Mouse (Mus musculus): Measurements from ENCODE around the gene Smcp.

The Smcp gene

GRCm38 (mm10) chr3:92588858-92589257, at the start of gene Smcp:
Smcp (minus strand) TSS chr3:92588997.
- no peak for DNase-seq

DNA sequence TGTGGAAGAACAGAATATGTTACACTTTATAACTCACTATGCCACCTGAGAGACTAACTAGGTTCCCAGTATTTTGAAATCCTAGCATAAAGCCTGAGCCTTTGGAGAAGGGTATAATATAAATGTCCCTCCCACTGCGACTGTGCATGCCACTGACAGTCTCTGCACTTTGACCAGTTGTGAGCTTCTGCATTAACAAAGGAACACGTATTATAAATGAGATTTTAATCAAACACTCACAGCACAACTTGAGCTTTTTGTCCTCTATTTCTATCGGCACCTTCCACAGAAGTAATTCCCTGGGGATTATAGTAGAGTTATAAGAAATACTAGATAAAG, 49.8 kb upstream of the Smcp start:
- no peak for DNase-seq

DNA sequence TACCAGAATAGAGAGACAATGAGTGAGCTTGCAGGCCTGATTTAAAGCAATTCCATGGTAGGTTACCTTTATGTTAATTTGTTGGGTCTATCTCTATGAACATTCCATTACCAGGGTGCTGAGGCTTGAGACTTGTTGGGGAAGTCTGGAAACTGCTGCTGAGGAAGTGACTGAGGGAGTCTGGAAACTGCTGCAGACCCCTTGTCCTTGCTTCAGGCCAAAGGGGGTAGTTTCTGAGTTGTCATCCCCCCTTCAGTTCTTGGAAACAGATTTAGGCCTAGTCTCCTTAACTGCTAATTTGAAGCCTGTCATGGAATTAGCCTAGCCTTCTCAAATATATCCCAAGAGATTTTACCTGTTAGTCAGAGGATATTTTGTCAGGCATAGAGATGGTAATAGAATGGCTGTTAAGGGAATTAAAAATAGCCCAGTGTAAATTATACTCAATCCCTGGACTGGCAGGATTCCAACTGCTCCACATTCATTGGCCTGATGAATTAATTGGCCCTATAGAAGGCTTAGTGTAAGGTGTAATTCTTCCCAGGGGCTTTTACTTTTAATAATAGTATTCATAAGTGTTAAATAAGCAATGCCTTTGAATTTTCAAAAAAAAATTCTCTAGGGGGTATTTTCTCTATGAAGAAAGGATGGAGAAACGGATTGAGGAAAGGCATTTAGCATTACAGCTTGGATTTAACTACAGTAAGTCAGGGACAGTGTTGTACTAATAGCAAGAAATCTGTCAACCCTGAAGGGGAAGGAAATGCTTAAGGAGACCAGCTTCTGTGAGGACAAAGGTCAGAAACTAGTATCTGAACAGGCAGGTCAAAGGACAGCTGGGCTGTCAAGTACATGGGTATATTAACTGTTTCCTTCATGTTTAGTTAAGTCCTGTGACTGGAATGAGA, 49.2 kb upstream of the Smcp start:
- DNase-seq: no peak

DNA sequence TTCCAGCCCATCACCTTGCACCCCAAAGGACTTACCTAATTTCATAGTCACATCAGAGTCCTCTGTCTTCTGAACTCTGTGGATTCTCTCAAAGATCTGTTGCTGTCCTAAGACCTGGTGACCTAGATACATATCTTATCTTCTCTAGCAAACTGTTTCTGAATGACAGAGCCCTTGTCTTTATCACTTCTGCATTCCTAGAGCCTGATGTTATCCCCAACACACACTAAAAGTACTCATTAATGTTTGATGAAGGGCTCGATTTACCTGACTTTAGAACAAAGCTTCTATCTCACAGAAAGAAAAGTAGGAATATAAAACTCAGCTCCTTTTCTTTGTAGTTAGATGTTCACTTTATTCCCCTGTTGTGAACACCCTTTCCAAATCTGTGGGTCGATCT, 32.8 kb upstream of the Smcp start, which contains the start of gene Lce6a:
Gene Lce6a, minus strand, starts transcription at position 101 of the 400 bp plus-strand sequence.
- no peak for DNase-seq

DNA sequence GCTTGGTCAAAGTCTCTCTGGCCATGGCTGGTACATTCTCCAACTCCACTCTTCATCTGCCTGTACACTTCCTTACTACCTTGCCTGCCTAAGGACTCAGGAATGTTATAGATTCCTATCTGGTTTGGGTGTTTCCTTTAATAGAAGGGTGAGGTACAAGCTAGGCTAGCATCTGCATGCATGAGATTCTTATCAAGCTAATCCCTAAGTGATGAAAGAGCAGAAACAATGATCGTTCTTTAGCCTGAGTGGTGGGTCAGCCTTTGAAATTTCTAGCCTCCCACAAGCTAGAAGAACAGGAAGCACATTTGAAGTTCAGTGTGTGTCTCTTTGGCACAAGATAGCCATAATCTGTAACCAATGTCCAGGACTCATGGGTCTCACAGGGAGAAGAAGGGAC, 21.0 kb upstream of the Smcp start:
- no peak for DNase-seq

DNA sequence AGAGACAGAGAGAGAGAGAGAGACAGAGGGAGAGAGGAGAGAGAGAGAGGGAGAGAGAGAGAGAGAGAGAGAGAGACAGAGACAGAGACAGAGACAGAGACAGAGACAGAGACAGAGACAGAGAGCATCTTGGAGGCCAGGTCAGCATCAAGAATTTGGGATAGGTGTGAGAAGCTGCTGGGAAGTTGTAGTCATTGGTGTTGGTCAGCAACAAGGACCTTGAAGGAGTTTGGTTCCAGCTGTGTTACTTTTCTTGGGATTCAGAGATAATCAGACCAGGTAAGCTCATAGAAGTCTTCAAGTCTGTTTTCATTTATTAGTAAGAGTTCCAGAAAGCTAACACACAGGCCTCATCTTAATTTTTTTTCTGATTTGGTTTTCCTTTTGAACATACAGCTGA, 18.6 kb upstream of the Smcp start, which contains the start of gene 2210017I01Rik:
Gene 2210017I01Rik, minus strand, starts transcription at position 101 of the 400 bp plus-strand sequence.
- no peak for DNase-seq

DNA sequence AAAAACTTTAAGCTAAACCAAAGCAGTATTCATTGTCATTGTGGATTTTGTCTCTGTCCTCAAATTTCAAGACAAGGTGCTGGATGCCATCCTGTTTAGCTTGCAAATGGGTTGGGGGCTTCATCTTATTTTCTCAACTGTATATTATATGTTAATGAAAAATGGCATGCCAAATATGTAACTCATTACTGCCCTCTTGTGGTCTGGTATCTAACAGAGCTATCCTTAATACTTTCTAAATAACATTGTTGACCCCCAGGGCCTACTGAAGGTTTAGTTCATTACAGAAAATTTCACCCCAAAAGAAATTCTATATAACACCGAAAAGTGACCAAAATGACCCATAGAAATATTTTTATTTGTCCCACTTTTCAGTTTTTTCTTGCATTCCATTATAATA, 13.4 kb upstream of the Smcp start:
- no peak for DNase-seq

DNA sequence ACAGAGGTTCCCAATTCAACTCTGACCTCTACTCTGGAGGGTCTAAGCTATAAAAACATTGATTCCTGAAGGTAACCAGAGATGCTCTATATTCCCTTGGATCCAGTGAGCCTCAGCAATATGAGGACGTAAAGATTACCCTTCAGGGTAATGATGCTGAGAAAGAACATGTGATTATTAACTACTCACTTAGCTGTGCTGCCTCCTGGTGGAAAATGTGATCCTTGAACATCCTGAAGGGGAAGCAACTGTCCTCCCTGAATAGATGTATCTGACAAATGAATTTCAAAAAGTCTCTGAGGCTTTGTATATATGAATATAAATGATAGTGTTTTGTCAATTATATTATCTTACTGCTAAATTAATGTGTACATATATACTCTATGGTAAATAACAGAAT, 11.7 kb upstream of the Smcp start:
- no peak for DNase-seq

DNA sequence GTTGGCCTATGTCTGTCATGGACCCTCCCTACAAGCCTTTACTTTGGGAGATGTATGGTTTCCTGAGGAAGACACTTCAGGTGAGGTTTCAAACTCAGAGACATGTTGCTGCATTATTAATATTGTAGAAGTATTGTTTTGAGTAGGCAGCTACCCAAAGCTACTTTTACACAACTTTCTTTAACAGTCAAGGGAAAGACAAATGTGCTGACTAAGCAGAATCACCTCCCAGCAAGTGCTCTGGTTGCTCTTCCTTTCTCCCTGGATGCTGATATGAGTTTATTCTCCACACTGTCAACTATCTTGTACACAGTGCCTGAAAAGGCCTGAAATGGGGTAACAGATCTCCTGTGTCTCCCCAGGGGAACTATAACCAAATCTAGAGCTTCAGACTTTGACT, 11.2 kb upstream of the Smcp start:
- no peak for DNase-seq

GRCm38 (mm10) chr3:92598429-92598828, 9.6 kb upstream of the Smcp start:
- no peak for DNase-seq

DNA sequence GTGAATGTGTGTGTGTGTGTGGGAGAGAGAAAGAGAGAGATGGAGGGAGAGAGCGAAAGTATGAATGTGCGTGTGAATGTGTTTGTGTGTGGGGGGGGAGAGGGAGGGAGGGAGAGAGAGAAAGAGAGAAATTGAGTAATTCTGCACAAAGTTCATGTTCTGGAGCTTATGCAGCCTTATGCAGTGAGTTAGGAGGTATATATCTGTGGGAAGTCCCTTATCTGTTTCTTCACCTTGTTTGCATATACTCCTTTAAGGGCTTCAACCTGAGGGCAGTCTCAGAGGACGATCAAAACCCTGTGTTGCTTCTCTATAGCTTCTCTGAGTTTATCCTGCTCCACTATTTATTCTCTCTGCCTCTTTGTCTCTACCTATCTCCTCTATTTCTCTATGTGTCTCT, 1.6 kb downstream of the Smcp start:
- no peak for DNase-seq

DNA sequence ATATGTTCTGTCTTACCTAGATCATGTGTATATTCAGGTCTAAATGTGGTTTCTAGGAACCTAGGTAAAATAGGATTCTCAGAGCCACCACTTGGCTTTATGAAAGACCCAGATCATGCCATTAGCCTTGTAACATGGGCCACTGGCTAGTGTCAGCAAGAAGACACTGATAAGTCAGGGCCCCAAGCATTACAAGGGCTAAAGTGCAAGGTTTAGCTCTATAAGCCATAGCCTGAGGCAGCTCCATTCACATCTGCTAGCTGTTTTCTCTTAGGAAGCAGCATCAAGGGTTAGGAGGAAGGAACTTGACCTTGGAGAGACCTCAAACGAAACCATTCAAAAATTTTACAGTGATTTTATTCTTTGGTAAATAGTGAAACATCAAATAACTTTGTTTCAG, 3.7 kb downstream of the Smcp start:
- no peak for DNase-seq

GRCm38 (mm10) chr3:92583164-92583826, 5.5 kb downstream of the Smcp start:
- no peak for DNase-seq

DNA sequence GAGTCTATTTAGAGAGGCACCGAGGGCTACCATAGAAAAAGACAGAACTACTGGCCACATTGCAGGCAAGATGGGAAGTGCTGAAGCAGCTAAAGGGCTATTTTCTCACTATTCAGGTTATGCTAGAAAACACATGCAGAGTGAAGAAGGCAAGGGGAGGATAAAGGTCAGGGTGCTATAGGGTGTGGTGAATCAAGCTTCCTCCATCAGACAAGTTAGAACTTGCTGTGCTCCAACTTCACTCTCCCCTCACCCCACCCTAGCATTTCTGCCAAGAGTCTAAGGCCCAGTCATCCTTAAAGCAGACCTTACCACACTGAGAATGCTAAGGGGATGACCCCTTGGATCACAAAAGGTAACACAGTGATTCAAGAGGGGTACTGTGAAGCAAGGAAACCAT, 9.3 kb downstream of the Smcp start:
- no peak for DNase-seq

DNA sequence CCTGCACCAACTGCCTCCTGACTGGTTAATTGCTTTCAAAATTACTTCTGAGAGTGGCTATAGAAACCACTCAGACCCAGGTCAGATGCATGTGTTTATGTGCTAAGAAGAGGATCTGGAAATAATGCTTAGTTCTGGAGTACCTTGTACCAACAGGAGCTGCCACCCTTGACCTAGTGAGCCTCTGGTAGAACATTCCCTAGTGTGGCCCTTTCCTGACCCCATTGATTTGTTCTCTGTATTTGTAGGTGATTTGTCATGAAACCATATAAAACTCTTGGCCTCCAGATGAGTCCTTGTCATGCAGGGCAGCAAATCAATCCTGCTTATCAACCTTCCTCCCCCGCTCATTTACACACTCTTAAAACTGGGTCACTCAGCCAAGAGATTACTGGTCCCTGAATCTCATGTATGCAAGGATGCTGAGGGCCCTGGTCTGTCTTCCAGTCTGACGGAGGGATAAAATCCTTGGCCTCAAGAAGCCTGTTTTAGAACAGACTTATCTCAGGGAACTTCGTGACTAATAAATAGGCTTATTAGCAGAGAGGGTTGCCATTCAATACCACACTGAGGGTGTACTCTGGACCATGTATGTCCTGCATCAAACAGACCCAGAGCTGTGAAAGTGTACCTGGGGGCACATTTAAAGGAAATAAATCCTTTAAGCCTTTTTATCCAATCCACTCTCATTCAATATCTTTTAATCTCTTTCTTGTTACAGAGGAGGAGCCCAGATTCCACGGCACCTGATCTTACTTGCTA, 10.0 kb downstream of the Smcp start:
- DNase-seq: no peak

DNA sequence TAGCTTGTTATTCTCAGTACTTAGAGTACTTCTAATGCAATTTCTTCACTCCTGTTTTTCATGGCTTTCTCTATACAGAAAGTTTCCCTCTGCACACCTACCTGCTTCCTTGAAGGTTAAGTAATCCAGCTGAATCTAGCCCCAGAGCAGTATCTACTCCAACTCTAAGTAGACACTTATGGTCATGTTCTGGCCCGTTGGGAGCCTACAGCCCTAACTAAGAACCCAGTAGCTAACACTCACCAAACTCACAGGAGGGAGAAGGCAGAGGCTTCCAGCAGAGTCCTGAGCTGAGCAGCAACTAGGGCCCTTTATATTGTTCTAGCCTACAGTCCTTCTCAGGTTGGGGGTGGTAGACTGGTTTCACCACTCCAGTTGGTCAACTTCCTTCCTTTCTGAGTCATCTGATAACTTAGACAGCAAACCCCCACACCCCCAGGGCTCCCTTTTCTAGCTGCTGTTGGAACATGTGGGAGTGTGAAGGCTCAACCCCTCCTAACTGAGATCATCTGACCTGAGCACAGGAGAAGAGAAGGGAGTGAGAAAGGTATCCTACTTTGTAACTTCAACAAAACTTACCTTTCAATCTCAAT, 15.3 kb downstream of the Smcp start, which contains the start of gene Ivl:
Gene Ivl, minus strand, starts transcription at position 287 of the 593 bp plus-strand sequence.
- DNase-seq: no peak

- DNase-seq: no peak
Measured at GRCm38 (mm10) chr3:92572514-92573155, 16.2 kb downstream of the Smcp start.

- no peak for DNase-seq
Measured at GRCm38 (mm10) chr3:92568752-92569151, 20.0 kb downstream of the Smcp start.

GRCm38 (mm10) chr3:92565418-92565817, 23.4 kb downstream of the Smcp start:
- DNase-seq: no peak

GRCm38 (mm10) chr3:92534411-92534810, 54.4 kb downstream of the Smcp start, which contains the start of gene 2310046K23Rik:
2310046K23Rik (minus strand) TSS chr3:92534511.
- no peak for DNase-seq
